Mouse (Mus musculus) neural tube, embryonic 12.5 days (tissue): ENCODE data around the gene Iqub. TPM values are rescaled to one million over a fixed set of nuclear protein-coding genes. Genes with fewer than 3 reads are reported as not detected.

Experiments used
- ATAC-seq: fragments of 200-750 bp; cut with Nextera tagmentation; 2 replicates; pipeline ENCODE4 v1.8.0; 2017; ENCODE audit warnings: low read depth, mild to moderate bottlenecking, moderate TSS enrichment, moderate library complexity; ENCODE audit not compliant: low FRiP score
- H3K27ac ChIP-seq: fragments of 300-500 bp; sonication (generic); 2 replicates; pipeline ENCODE4 v1.5.1; 2016
- H3K27me3 ChIP-seq: fragments of 300-500 bp; sonication (generic); replicated peaks from 2 replicates; pipeline ENCODE4 v1.6.1; 2016; ENCODE audit warnings: mild to moderate bottlenecking
- H3K36me3 ChIP-seq: fragments of 300-500 bp; sonication (generic); 2 replicates; pipeline ENCODE4 v1.6.1; 2016; ENCODE audit warnings: mild to moderate bottlenecking
- H3K4me1 ChIP-seq: fragments of 300-500 bp; sonication (generic); 2 replicates; pipeline ENCODE4 v1.6.1; 2016
- H3K4me2 ChIP-seq: fragments of 300-500 bp; sonication (generic); replicated peaks from 2 replicates; pipeline ENCODE4 v1.6.1; 2016; ENCODE audit warnings: mild to moderate bottlenecking
- H3K4me3 ChIP-seq: fragments of 300-500 bp; sonication (generic); 2 replicates; pipeline ENCODE4 v1.5.1; 2016
- H3K9ac ChIP-seq: fragments of 300-500 bp; sonication (generic); 2 replicates; pipeline ENCODE4 v1.6.1; 2016; ENCODE audit warnings: mild to moderate bottlenecking
- H3K9me3 ChIP-seq: fragments of 300-500 bp; sonication (generic); 2 replicates; pipeline ENCODE4 v1.6.1; 2016; ENCODE audit warnings: mild to moderate bottlenecking
- WGBS: fragments of 180-500 bp; shearing (Covaris S2); methylation state at CpG from one replicate; pipeline ENCODE4 v1.1.7; 2016; 5-methylcytosine and 5-hydroxymethylcytosine counted together
- polyA plus RNA-seq: library from polyadenylated mRNA; unstranded; fragments of >200 nt; fragmentation: Nextera tagmentation; extraction: Ambion mirVana; gene quantifications from 2 replicates; pipeline ENCODE4 v1.2.1, GENCODE M21; 2016

The Iqub gene
- 0.10 and 0.22 TPM in 2 replicates for polyA plus RNA-seq

GRCm38 (mm10) chr6:24514552-24515284, at the start of gene Iqub:
TSS of gene Iqub (minus strand) at chr6:24515067.
- Histone ChIP-seq H3K27ac (no peak within 1 kb of the TSS), H3K4me3 (no peak within 1 kb of the TSS), H3K9ac (no peak within 1 kb of the TSS), H3K4me2 (peak within 1 kb of the TSS; percentile 10; the same call in 1 of the 2 replicates), H3K4me1 (peaks cover 6% of the 10 kb centered on the region; the same call in 1 of the 2 replicates), H3K27me3 (no peaks in the 10 kb centered on the region), H3K36me3 (peaks cover 12% of the 10 kb centered on the region), H3K9me3 (no peaks in the 10 kb centered on the region)
- ATAC-seq: peak; percentile 67
- 29% methylated on average over 13 of the region's 13 CpGs for WGBS

- Histone ChIP-seq H3K27me3 (no peaks in the 10 kb centered on the region), H3K4me1 (no peaks in the 10 kb centered on the region), H3K36me3 (no peaks in the 10 kb centered on the region), H3K27ac (no peak overlapping the region), H3K4me2 (no peak overlapping the region), H3K9me3 (no peaks in the 10 kb centered on the region), H3K4me3 (no peak overlapping the region), H3K9ac (no peak overlapping the region)
- WGBS: 78% methylated on average over 9 of the region's 9 CpGs
- ATAC-seq: no peak
These were observed 49.2 kb upstream of the Iqub start for GRCm38 (mm10) chr6:24564081-24564480.

- no peak overlapping the region for H3K4me3 ChIP-seq
- no peaks in the 10 kb centered on the region for H3K27me3 ChIP-seq
- H3K4me2 ChIP-seq: no peak overlapping the region
- no peaks in the 10 kb centered on the region for H3K36me3 ChIP-seq
- no peaks in the 10 kb centered on the region for H3K4me1 ChIP-seq
- no peaks in the 10 kb centered on the region for H3K9me3 ChIP-seq
- 82% methylated on average over 2 of the region's 2 CpGs for WGBS
- no peak overlapping the region for H3K9ac ChIP-seq
- H3K27ac ChIP-seq: no peak overlapping the region
- ATAC-seq: no peak
These were observed 40.6 kb upstream of the Iqub start for GRCm38 (mm10) chr6:24555488-24555887.

GRCm38 (mm10) chr6:24554427-24555086, 39.7 kb upstream of the Iqub start:
- Histone ChIP-seq H3K27ac (no peak overlapping the region), H3K4me3 (no peak overlapping the region), H3K9me3 (no peaks in the 10 kb centered on the region), H3K27me3 (no peaks in the 10 kb centered on the region), H3K9ac (no peak overlapping the region), H3K36me3 (no peaks in the 10 kb centered on the region), H3K4me2 (no peak overlapping the region), H3K4me1 (no peaks in the 10 kb centered on the region)
- no peak for ATAC-seq
- 78% methylated on average over 11 of the region's 11 CpGs for WGBS

- H3K36me3 ChIP-seq: no peaks in the 10 kb centered on the region
- no peak overlapping the region for H3K27ac ChIP-seq
- no peaks in the 10 kb centered on the region for H3K27me3 ChIP-seq
- no peak for ATAC-seq
- WGBS: 77% methylated on average over 7 of the region's 7 CpGs
- no peaks in the 10 kb centered on the region for H3K9me3 ChIP-seq
- H3K9ac ChIP-seq: no peak overlapping the region
- no peak overlapping the region for H3K4me2 ChIP-seq
- no peak overlapping the region for H3K4me3 ChIP-seq
- H3K4me1 ChIP-seq: no peaks in the 10 kb centered on the region
These were observed 37.2 kb upstream of the Iqub start for GRCm38 (mm10) chr6:24552046-24552445.

- Histone ChIP-seq H3K9ac (no peak overlapping the region), H3K4me2 (no peak overlapping the region), H3K36me3 (no peaks in the 10 kb centered on the region), H3K4me1 (no peaks in the 10 kb centered on the region), H3K4me3 (no peak overlapping the region), H3K27ac (no peak overlapping the region), H3K27me3 (no peaks in the 10 kb centered on the region), H3K9me3 (no peaks in the 10 kb centered on the region)
- no peak for ATAC-seq
- 94% methylated on average over 2 of the region's 2 CpGs for WGBS
These were observed 34.9 kb upstream of the Iqub start for GRCm38 (mm10) chr6:24549801-24550200.

GRCm38 (mm10) chr6:24546716-24547420, 32.0 kb upstream of the Iqub start:
- WGBS: 85% methylated on average over 1 of the region's 1 CpGs
- Histone ChIP-seq H3K9ac (no peak overlapping the region), H3K36me3 (no peaks in the 10 kb centered on the region), H3K27ac (no peak overlapping the region), H3K9me3 (no peaks in the 10 kb centered on the region), H3K4me1 (no peaks in the 10 kb centered on the region), H3K27me3 (no peaks in the 10 kb centered on the region), H3K4me2 (no peak overlapping the region), H3K4me3 (no peak overlapping the region)
- ATAC-seq: no peak

GRCm38 (mm10) chr6:24543119-24543591, 28.3 kb upstream of the Iqub start:
- no peak for ATAC-seq
- 77% methylated on average over 6 of the region's 6 CpGs for WGBS
- no peaks in the 10 kb centered on the region for H3K4me1 ChIP-seq

GRCm38 (mm10) chr6:24542393-24542792, 27.5 kb upstream of the Iqub start:
- no peak overlapping the region for H3K9ac ChIP-seq
- no peak for ATAC-seq
- H3K27me3 ChIP-seq: no peaks in the 10 kb centered on the region
- no peak overlapping the region for H3K4me2 ChIP-seq
- no peaks in the 10 kb centered on the region for H3K36me3 ChIP-seq
- H3K9me3 ChIP-seq: no peaks in the 10 kb centered on the region
- H3K4me3 ChIP-seq: no peak overlapping the region
- no peaks in the 10 kb centered on the region for H3K4me1 ChIP-seq
- H3K27ac ChIP-seq: no peak overlapping the region

More at GRCm38 (mm10) chr6:24543119-24543591, 28.3 kb upstream of the Iqub start:
- Histone ChIP-seq H3K36me3 (no peaks in the 10 kb centered on the region), H3K4me3 (no peak overlapping the region), H3K9me3 (no peaks in the 10 kb centered on the region), H3K27me3 (no peaks in the 10 kb centered on the region), H3K4me2 (no peak overlapping the region), H3K9ac (no peak overlapping the region), H3K27ac (no peak overlapping the region)

GRCm38 (mm10) chr6:24540106-24540505, 25.2 kb upstream of the Iqub start:
- WGBS: 78% methylated on average over 4 of the region's 4 CpGs
- Histone ChIP-seq H3K27ac (no peak overlapping the region), H3K36me3 (no peaks in the 10 kb centered on the region), H3K9me3 (no peaks in the 10 kb centered on the region), H3K9ac (no peak overlapping the region), H3K4me3 (no peak overlapping the region), H3K4me1 (no peaks in the 10 kb centered on the region), H3K4me2 (no peak overlapping the region), H3K27me3 (no peaks in the 10 kb centered on the region)
- no peak for ATAC-seq

- H3K27ac ChIP-seq: no peak overlapping the region
- 84% methylated on average over 3 of the region's 3 CpGs for WGBS
- H3K4me2 ChIP-seq: no peak overlapping the region
- H3K9me3 ChIP-seq: no peaks in the 10 kb centered on the region
- no peaks in the 10 kb centered on the region for H3K4me1 ChIP-seq
- H3K36me3 ChIP-seq: no peaks in the 10 kb centered on the region
- no peak overlapping the region for H3K4me3 ChIP-seq
- H3K27me3 ChIP-seq: no peaks in the 10 kb centered on the region
- no peak overlapping the region for H3K9ac ChIP-seq
- ATAC-seq: no peak
These were observed 23.6 kb upstream of the Iqub start for GRCm38 (mm10) chr6:24538435-24538834.

GRCm38 (mm10) chr6:24532804-24533203, 17.9 kb upstream of the Iqub start:
- WGBS: 87% methylated on average over 3 of the region's 3 CpGs
- no peak for ATAC-seq
- Histone ChIP-seq H3K4me2 (no peak overlapping the region), H3K36me3 (no peaks in the 10 kb centered on the region), H3K9ac (no peak overlapping the region), H3K27ac (no peak overlapping the region), H3K4me1 (peaks cover 4% of the 10 kb centered on the region; the same call in 1 of the 2 replicates), H3K4me3 (no peak overlapping the region), H3K9me3 (no peaks in the 10 kb centered on the region), H3K27me3 (no peaks in the 10 kb centered on the region)
